Mouse (Mus musculus): ENCODE measurements at regions not wholly inside any gene's neighbourhood (a gene's known extent, or its start where the extent isn't known, plus 50 kb on each side); places are given as distances from the start of the nearest gene placed in this dataset.

- no peaks in the 10 kb centered on the region for H3K9me3 ChIP-seq (replicated peaks; ENCODE audit: insufficient read depth, low read length)
- no peak overlapping the region for H3K4me3 ChIP-seq (ENCODE audit: control insufficient read depth in 1 of 2, insufficient read depth in 1 of 2, low read depth in 2 of 2, low read length in 2 of 2)
- H3K36me3 ChIP-seq (ENCODE audit: control insufficient read depth in 1 of 2, insufficient read depth in 2 of 2, low read length in 2 of 2) = no peaks in the 10 kb centered on the region
- no peaks in the 10 kb centered on the region for H3K4me1 ChIP-seq (ENCODE audit: control insufficient read depth in 1 of 2, insufficient read depth in 2 of 2, low read length in 2 of 2)
- H3K9ac ChIP-seq (ENCODE audit: control insufficient read depth, low read depth, low read length, poor library complexity, severe bottlenecking) = no peak overlapping the region
- no peak for TF ChIP-seq TBP (IDR thresholded peaks at IDR 0.05; ENCODE audit: low read depth, low read length)
- no peak for TF ChIP-seq MAZ (IDR thresholded peaks at IDR 0.05; ENCODE audit: low read depth, low read length)
- TF ChIP-seq ZMIZ1 (IDR thresholded peaks at IDR 0.05; ENCODE audit: low read depth, low read length) = no peak
- TF ChIP-seq TCF12 (IDR thresholded peaks at IDR 0.05; ENCODE audit: low read depth, low read length) = no peak
- no peak for TF ChIP-seq TAL1 (IDR thresholded peaks at IDR 0.05; ENCODE audit: low read length)
- TF ChIP-seq SMC3 (IDR thresholded peaks at IDR 0.05; ENCODE audit: low read depth, low read length) = no peak
- no peak for TF ChIP-seq USF1 (IDR thresholded peaks at IDR 0.05; ENCODE audit: low read depth, low read length)
- no peak for TF ChIP-seq ZNF384 (IDR thresholded peaks at IDR 0.05; ENCODE audit: low read depth, low read length)
- no peak for TF ChIP-seq NRF1 (IDR thresholded peaks at IDR 0.05; ENCODE audit: insufficient read depth, low read depth, low read length, poor library complexity, severe bottlenecking)
- no peak for TF ChIP-seq NELFE (IDR thresholded peaks at IDR 0.05; ENCODE audit: low read depth, low read length)
- TF ChIP-seq POLR2AphosphoS5 (IDR thresholded peaks at IDR 0.05; ENCODE audit: borderline replicate concordance, low read depth, low read length) = no peak
- TF ChIP-seq ELF1 (IDR thresholded peaks at IDR 0.05; ENCODE audit: low read depth, low read length) = no peak
- H3K27me3 ChIP-seq (ENCODE audit: control insufficient read depth in 1 of 2, insufficient read depth in 2 of 2, low read length in 2 of 2) = peaks cover 0 to 2% of the 10 kb centered on the region in 2 experiments; a peak in 2 of 4 replicates
- no peak overlapping the region for H3K27ac ChIP-seq (ENCODE audit: control insufficient read depth, low read depth, low read length)
- H3K79me2 ChIP-seq (ENCODE audit: control insufficient read depth, insufficient read depth, low read length, poor library complexity) = no peaks in the 10 kb centered on the region
- no peak for DNase-seq (ENCODE audit: low read depth, low spot score)
Observed at GRCm38 (mm10) chr12:52393981-52394718, 109.6 kb upstream of the Arhgap5 start.

DNA sequence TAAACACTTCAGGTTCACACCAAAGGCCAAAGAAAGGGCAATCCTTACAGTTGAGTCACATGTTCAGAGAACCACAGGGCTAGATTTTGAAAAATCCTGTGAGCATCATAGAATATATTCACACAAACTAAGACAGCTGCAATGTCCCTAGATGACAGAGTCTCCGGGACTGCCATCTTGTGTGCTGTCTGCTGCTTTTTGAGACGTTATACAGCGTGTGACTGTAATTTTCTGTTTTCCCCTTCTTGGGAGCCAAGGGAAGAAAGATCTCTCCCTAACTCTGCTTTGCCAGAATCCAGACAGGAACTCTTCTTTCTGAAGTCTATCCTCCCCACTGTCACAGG is 109.1 kb upstream of the Arhgap5 start:
- no peaks in the 10 kb centered on the region for H3K9me3 ChIP-seq (replicated peaks; ENCODE audit: insufficient read depth, low read length)
- H3K4me3 ChIP-seq (ENCODE audit: control insufficient read depth in 1 of 2, insufficient read depth in 1 of 2, low read depth in 2 of 2, low read length in 2 of 2) = no peak overlapping the region
- no peaks in the 10 kb centered on the region for H3K79me2 ChIP-seq (ENCODE audit: control insufficient read depth, insufficient read depth, low read length, poor library complexity)
- no peaks in the 10 kb centered on the region for H3K4me1 ChIP-seq (ENCODE audit: control insufficient read depth in 1 of 2, insufficient read depth in 2 of 2, low read length in 2 of 2)
- H3K27me3 ChIP-seq (ENCODE audit: control insufficient read depth in 1 of 2, insufficient read depth in 2 of 2, low read length in 2 of 2) = no peaks in the 10 kb centered on the region; a peak in 1 of 4 replicates
- TF ChIP-seq TCF12 (IDR thresholded peaks at IDR 0.05; ENCODE audit: low read depth, low read length) (no peak), TAL1 (IDR thresholded peaks at IDR 0.05; ENCODE audit: low read length) (no peak), EP300 (IDR thresholded peaks at IDR 0.05; ENCODE audit: low read depth in 1 of 2, low read length in 2 of 2) (no peak), POLR2AphosphoS2 (IDR thresholded peaks at IDR 0.05; ENCODE audit: low read length) (no peak), MEF2A (IDR thresholded peaks at IDR 0.05; ENCODE audit: extremely low read depth, insufficient replicate concordance, low read depth, low read length, poor library complexity, severe bottlenecking) (no peak), ZMIZ1 (IDR thresholded peaks at IDR 0.05; ENCODE audit: low read depth, low read length) (no peak), CTCF (IDR thresholded peaks at IDR 0.05 in 2 of 3, conservative IDR thresholded peaks at IDR 0.05 in 1 of 3; ENCODE audit: control insufficient read depth in 1 of 3, insufficient read depth in 1 of 3, low read depth in 2 of 3, low read length in 3 of 3, poor library complexity in 1 of 3, severe bottlenecking in 1 of 3) (no peak), USF1 (IDR thresholded peaks at IDR 0.05; ENCODE audit: low read depth, low read length) (no peak), CHD1 (IDR thresholded peaks at IDR 0.05; ENCODE audit: low read depth, low read length) (no peak), USF2 (IDR thresholded peaks at IDR 0.05; ENCODE audit: borderline replicate concordance in 1 of 2, insufficient read depth in 1 of 2, low read depth in 1 of 2, low read length in 2 of 2) (no peak), MAX (IDR thresholded peaks at IDR 0.05; ENCODE audit: low read length) (no peak), ZNF384 (IDR thresholded peaks at IDR 0.05; ENCODE audit: low read depth, low read length) (no peak)
- no peak overlapping the region for H3K9ac ChIP-seq (ENCODE audit: control insufficient read depth, low read depth, low read length, poor library complexity, severe bottlenecking)
- no peak for DNase-seq (ENCODE audit: low read depth, low spot score)
- no peak overlapping the region for H3K27ac ChIP-seq (ENCODE audit: control insufficient read depth, low read depth, low read length)
- H3K36me3 ChIP-seq (ENCODE audit: control insufficient read depth in 1 of 2, insufficient read depth in 2 of 2, low read length in 2 of 2) = no peaks in the 10 kb centered on the region
